Comparison of ENCODE assay signal across 8 mouse cellular contexts in genomic region chr6:115727108-115727507, GRCm38 (mm10). TPM values are rescaled to one million over a fixed set of nuclear protein-coding genes. Genes with fewer than 3 reads are reported as not detected.
DNase-seq lines count a peak whose midpoint lies in the region; ATAC-seq and TF ChIP-seq lines count a peak whose summit lies in the region.
"Had no signal": no experiment of that assay in that cellular context is flagged by ENCODE, and none has a peak within 500 bp of the region (broad histone marks: within the 10 kb centered on the region; RNA-seq: fewer than 3 reads in every experiment).

No protein-coding gene starts in this region.

- no peak for TF ChIP-seq POLR2A in MEL (IDR thresholded peaks at IDR 0.05; ENCODE audit: control insufficient read depth in 1 of 2, insufficient read depth in 1 of 2, low read depth in 1 of 2, low read length in 2 of 2, poor library complexity in 1 of 2)

- H3K4me3 ChIP-seq in kidney, embryonic 14.5 days (ENCODE audit: low read length) = no peak overlapping the region
- H3K4me3 ChIP-seq in MEL (ENCODE audit: control insufficient read depth in 1 of 2, insufficient read depth in 1 of 2, low read depth in 2 of 2, low read length in 2 of 2) = no peak overlapping the region
- H3K4me3 ChIP-seq in liver, embryonic 16.5 days (ENCODE audit: low read depth, low read length) = no peak overlapping the region
- H3K4me3 ChIP-seq: neural tube, embryonic 13.5 days had no signal

- TF ChIP-seq RAD21 in MEL (IDR thresholded peaks at IDR 0.05; ENCODE audit: low read depth, low read length) = peak; percentile 92

- no peaks in the 10 kb centered on the region for H3K27me3 ChIP-seq in kidney, embryonic 14.5 days (ENCODE audit: control insufficient read depth, insufficient read depth, low read length)
- peaks cover 0 to 2% of the 10 kb centered on the region in 2 experiments; a peak in 2 of 4 replicates for H3K27me3 ChIP-seq in MEL (ENCODE audit: control insufficient read depth in 1 of 2, insufficient read depth in 2 of 2, low read length in 2 of 2)
- no peaks in the 10 kb centered on the region for H3K27me3 ChIP-seq in liver, embryonic 16.5 days (ENCODE audit: control insufficient read depth, insufficient read depth, low read depth, low read length)
- H3K27me3 ChIP-seq: neural tube, embryonic 13.5 days had no signal

- WGBS in kidney, embryonic 14.5 days = 82% methylated on average over 1 of the region's 1 CpGs
- 62% methylated on average over 1 of the region's 1 CpGs for WGBS in liver, embryonic 16.5 days (ENCODE audit: insufficient replicate concordance)

- H3K27ac ChIP-seq in kidney, embryonic 14.5 days (ENCODE audit: low read depth, low read length) = no peak overlapping the region
- H3K27ac ChIP-seq in MEL (ENCODE audit: control insufficient read depth, low read depth, low read length) = no peak overlapping the region
- H3K27ac ChIP-seq in liver, embryonic 16.5 days (ENCODE audit: low read length) = no peak overlapping the region
- H3K27ac ChIP-seq: neural tube, embryonic 13.5 days had no signal

- peaks cover 4% of the 10 kb centered on the region; the same call in 1 of the 2 replicates for H3K9me3 ChIP-seq in kidney, embryonic 14.5 days (ENCODE audit: control insufficient read depth, low read length)
- H3K9me3 ChIP-seq in MEL (replicated peaks; ENCODE audit: insufficient read depth, low read length) = no peaks in the 10 kb centered on the region
- H3K9me3 ChIP-seq in liver, embryonic 16.5 days (replicated peaks; ENCODE audit: control insufficient read depth, low read length) = no peaks in the 10 kb centered on the region; the same call in 1 of the 2 replicates
- H3K9me3 ChIP-seq: neural tube, embryonic 13.5 days had no signal

- DNase-seq in kidney, adult 18-20 months = peak; percentile 70
- peak; percentile 79 for DNase-seq in MEL (ENCODE audit: low read depth, low spot score)
- DNase-seq in c-Kit-negative CD71-positive TER-119-positive erythroid progenitor cells, embryonic 14.5 days (ENCODE audit: low read depth, low spot score) = peak; percentile 47
- peak; percentile 68 for DNase-seq in heart, postnatal 4 days
- peak; percentile 40 for DNase-seq in spleen, adult 12 weeks (ENCODE audit: low spot score)

- no peak for TF ChIP-seq EP300 in MEL (IDR thresholded peaks at IDR 0.05; ENCODE audit: low read depth in 1 of 2, low read length in 2 of 2)

- no peak overlapping the region for H3K9ac ChIP-seq in kidney, embryonic 14.5 days (ENCODE audit: low read depth, low read length)
- no peak overlapping the region for H3K9ac ChIP-seq in MEL (ENCODE audit: control insufficient read depth, low read depth, low read length, poor library complexity, severe bottlenecking)
- no peak overlapping the region for H3K9ac ChIP-seq in liver, embryonic 16.5 days (ENCODE audit: low read depth, low read length)
- H3K9ac ChIP-seq: neural tube, embryonic 13.5 days had no signal

- no peaks in the 10 kb centered on the region for H3K79me2 ChIP-seq in MEL (ENCODE audit: control insufficient read depth, insufficient read depth, low read length, poor library complexity)

- H3K4me2 ChIP-seq in kidney, embryonic 14.5 days (replicated peaks; ENCODE audit: low read depth, low read length) = no peak overlapping the region
- no peak overlapping the region for H3K4me2 ChIP-seq in liver, embryonic 16.5 days (ENCODE audit: low read depth, low read length)
- H3K4me2 ChIP-seq: neural tube, embryonic 13.5 days had no signal

- no peaks in the 10 kb centered on the region for H3K36me3 ChIP-seq in kidney, embryonic 14.5 days (ENCODE audit: control insufficient read depth, insufficient read depth, low read length)
- H3K36me3 ChIP-seq in MEL (ENCODE audit: control insufficient read depth in 1 of 2, insufficient read depth in 2 of 2, low read length in 2 of 2) = no peaks in the 10 kb centered on the region
- no peaks in the 10 kb centered on the region for H3K36me3 ChIP-seq in liver, embryonic 16.5 days (ENCODE audit: control insufficient read depth, insufficient read depth)
- H3K36me3 ChIP-seq: neural tube, embryonic 13.5 days had no signal

- ATAC-seq in kidney, embryonic 14.5 days (ENCODE audit: low FRiP score, low TSS enrichment) = no peak
- 0 out of 2 replicates have a peak, but pooled peaks have one; percentile 39 for ATAC-seq in liver, embryonic 16.5 days (ENCODE audit: low read depth)

- peak; percentile 79 to 93 (median 85) for TF ChIP-seq CTCF in MEL (IDR thresholded peaks at IDR 0.05 in 2 of 3, conservative IDR thresholded peaks at IDR 0.05 in 1 of 3; ENCODE audit: control insufficient read depth in 1 of 3, insufficient read depth in 1 of 3, low read depth in 2 of 3, low read length in 3 of 3, poor library complexity in 1 of 3, severe bottlenecking in 1 of 3)

- H3K4me1 ChIP-seq in kidney, embryonic 14.5 days (ENCODE audit: control insufficient read depth, insufficient read depth, low read length) = peaks cover 9% of the 10 kb centered on the region; the same call in 1 of the 2 replicates
- H3K4me1 ChIP-seq in MEL (ENCODE audit: control insufficient read depth in 1 of 2, insufficient read depth in 2 of 2, low read length in 2 of 2) = no peaks in the 10 kb centered on the region
- no peaks in the 10 kb centered on the region for H3K4me1 ChIP-seq in liver, embryonic 16.5 days (ENCODE audit: control insufficient read depth, low read depth, low read length)
- H3K4me1 ChIP-seq: neural tube, embryonic 13.5 days had no signal

TF ChIP-seq in MEL, 35 proteins besides CTCF, POLR2A, EP300 and RAD21:
- peak; percentile 33; the same call in 1 of the 2 replicates for TF ChIP-seq BHLHE40 (IDR thresholded peaks at IDR 0.05; ENCODE audit: borderline replicate concordance, low read depth, low read length)
- no peak for TF ChIP-seq USF1 (IDR thresholded peaks at IDR 0.05; ENCODE audit: low read depth, low read length)
- peak; percentile 94 for TF ChIP-seq SMC3 (IDR thresholded peaks at IDR 0.05; ENCODE audit: low read depth, low read length)
- TF ChIP-seq MAX (IDR thresholded peaks at IDR 0.05; ENCODE audit: low read length) = peak; percentile 73
- TF ChIP-seq SIN3A (IDR thresholded peaks at IDR 0.05; ENCODE audit: low read length) = 0 out of 2 replicates have a peak, but pooled peaks have one; percentile 23
- TF ChIP-seq ZNF384 (IDR thresholded peaks at IDR 0.05; ENCODE audit: low read depth, low read length) = 0 out of 2 replicates have a peak, but pooled peaks have one; percentile 17
- TF ChIP-seq MXI1 (IDR thresholded peaks at IDR 0.05; ENCODE audit: low read depth, low read length) = 0 out of 2 replicates have a peak, but pooled peaks have one; percentile 25
- peak; percentile 87; the same call in 1 of the 2 replicates for TF ChIP-seq ZC3H11A (IDR thresholded peaks at IDR 0.05; ENCODE audit: low read depth, low read length)
- no peak for TF ChIP-seq USF2 (IDR thresholded peaks at IDR 0.05; ENCODE audit: borderline replicate concordance in 1 of 2, insufficient read depth in 1 of 2, low read depth in 1 of 2, low read length in 2 of 2)
- TF ChIP-seq MYC (IDR thresholded peaks at IDR 0.05; ENCODE audit: low read depth, low read length) = peak; percentile 64

RNA-seq across cellular contexts. Expression of gene Tmem40, which starts 35.1 kb away (rescaled TPM):
- polyA plus RNA-seq in kidney, embryonic 14.5 days (2014; fragmentation: Nextera tagmentation; extraction: Ambion mirVana) = 1.4 and 1.8 TPM in 2 replicates
- total RNA-seq in MEL (2012; rRNA removed) = 10.9 and 13.8 TPM in 2 replicates
- polyA plus RNA-seq in MEL (2012; ENCODE audit: insufficient read depth in 1 of 2, insufficient read length in 2 of 2, low read depth in 1 of 2, low replicate concordance in 2 of 2, missing spikeins in 1 of 2) = 10 to 100 TPM in 1 of 2 experiments, not detected in 1; 16.4 TPM
- total RNA-seq in heart, postnatal 4 days (2021) = under 1 TPM in 1 of 2 experiments, not detected in 1; 0.54 TPM
- polyA plus RNA-seq in liver, embryonic 16.5 days (2015; fragmentation: Nextera tagmentation; extraction: Ambion mirVana) = 28.8 and 29.0 TPM in 2 replicates

RNA-seq across cellular contexts. Expression of gene Cand2, which starts 47.2 kb away (rescaled TPM):
- polyA plus RNA-seq in kidney, embryonic 14.5 days (2014; fragmentation: Nextera tagmentation; extraction: Ambion mirVana) = 24.0 and 36.1 TPM in 2 replicates
- total RNA-seq in MEL (2012; rRNA removed) = 1.8 and 2.4 TPM in 2 replicates
- 1 to 10 TPM in 1 of 2 experiments, not detected in 1; 6.6 TPM for polyA plus RNA-seq in MEL (2012; ENCODE audit: insufficient read depth in 1 of 2, insufficient read length in 2 of 2, low read depth in 1 of 2, low replicate concordance in 2 of 2, missing spikeins in 1 of 2)
- 10 to 100 TPM; 74.1 to 74.2 TPM for total RNA-seq in heart, postnatal 4 days (2021)
- 2.5 and 2.8 TPM in 2 replicates for polyA plus RNA-seq in liver, embryonic 16.5 days (2015; fragmentation: Nextera tagmentation; extraction: Ambion mirVana)

RNA-seq across cellular contexts. Expression of gene Raf1, which starts 50.7 kb away (rescaled TPM):
- polyA plus RNA-seq in kidney, embryonic 14.5 days (2014; fragmentation: Nextera tagmentation; extraction: Ambion mirVana) = 85.9 and 125 TPM in 2 replicates
- total RNA-seq in MEL (2012; rRNA removed) = 79.3 and 79.7 TPM in 2 replicates
- 10 to 100 TPM in 1 of 2 experiments, not detected in 1; 80.7 TPM for polyA plus RNA-seq in MEL (2012; ENCODE audit: insufficient read depth in 1 of 2, insufficient read length in 2 of 2, low read depth in 1 of 2, low replicate concordance in 2 of 2, missing spikeins in 1 of 2)
- total RNA-seq in heart, postnatal 4 days (2021) = 100 to 1,000 TPM; 128 to 142 TPM
- polyA plus RNA-seq in liver, embryonic 16.5 days (2015; fragmentation: Nextera tagmentation; extraction: Ambion mirVana) = 36.8 and 39.3 TPM in 2 replicates
